Mouse (Mus musculus) adrenal gland, adult 10 weeks (tissue): ENCODE data around the gene Vmn2r11. TPM values are rescaled to one million over a fixed set of nuclear protein-coding genes. Genes with fewer than 3 reads are reported as not detected.

Source experiments
- polyA plus RNA-seq: library from polyadenylated mRNA; stranded (reverse); fragments of 350-450 nt; fragmentation: Illumina TruSeq; extraction: RNeasy Lipid Tissue Mini Kit (QIAGEN cat#74804); gene quantifications from one replicate; pipeline ENCODE4 v1.2.3, GENCODE M21; 2014; ENCODE audit warnings: low read depth, low replicate concordance

Gene Vmn2r11
- polyA plus RNA-seq: not detected

GRCm38 (mm10) chr5:109059469-109059868, at the start of gene Vmn2r11:
Vmn2r11 (minus strand) TSS chr5:109059569.

GRCm38 (mm10) chr5:109097850-109098249, 38.5 kb upstream of the Vmn2r11 start, which contains the start of gene Vmn2r12:
Vmn2r12 (minus strand) TSS chr5:109097950.

GRCm38 (mm10) chr5:109006427-109006826, 52.9 kb downstream of the Vmn2r11 start, which contains the start of gene Vmn2r10:
Vmn2r10 (minus strand) TSS chr5:109006527.

Other genes with a start within 250 kb of the Vmn2r11 start
- gene Vmn2r9, start 207.0 kb downstream of the Vmn2r11 start, polyA plus RNA-seq: not detected
- gene Vmn2r10, start 53.0 kb downstream of the Vmn2r11 start, polyA plus RNA-seq: not detected
- not detected for gene Vmn2r12, start 38.4 kb upstream of the Vmn2r11 start, polyA plus RNA-seq
- gene Vmn2r13, start 132.6 kb upstream of the Vmn2r11 start, polyA plus RNA-seq: 0.23 TPM
- gene Vmn2r14, start 165.1 kb upstream of the Vmn2r11 start, polyA plus RNA-seq: 0.06 TPM
- not detected for gene Vmn2r15, start 238.1 kb upstream of the Vmn2r11 start, polyA plus RNA-seq